Mouse (Mus musculus) stomach, postnatal 0 days (tissue): ENCODE measurements at regions not wholly inside any gene's neighbourhood (a gene's known extent, or its start where the extent isn't known, plus 50 kb on each side); places are given as distances from the start of the nearest gene placed in this dataset.

ENCODE experiments used
- ATAC-seq: fragments of 200-750 bp; cut with Nextera tagmentation; 2 replicates; pipeline ENCODE4 v1.8.0; 2017; ENCODE audit not compliant: low FRiP score, low TSS enrichment
- DNase-seq: peaks from one replicate; pipeline ENCODE4 v3.0.0-alpha.2; 2016; ENCODE audit warnings: low spot score
- H3K27ac ChIP-seq: fragments of 300-500 bp; sonication (generic); replicated peaks from 2 replicates; pipeline ENCODE4 v1.5.1; 2014; ENCODE audit warnings: mild to moderate bottlenecking, control low read depth
- H3K27me3 ChIP-seq: fragments of 300-500 bp; sonication (generic); 2 replicates; pipeline ENCODE4 v1.6.1; 2014; ENCODE audit warnings: low read length; ENCODE audit not compliant: control insufficient read depth, insufficient read depth
- H3K36me3 ChIP-seq: fragments of 300-500 bp; sonication (generic); 2 replicates; pipeline ENCODE4 v1.6.1; 2014; ENCODE audit warnings: low read length, mixed read lengths; ENCODE audit not compliant: control insufficient read depth, insufficient read depth
- H3K4me1 ChIP-seq: fragments of 300-500 bp; sonication (generic); replicated peaks from 2 replicates; pipeline ENCODE4 v1.6.1; 2014; ENCODE audit warnings: antibody characterized with exemption; ENCODE audit not compliant: control insufficient read depth, insufficient read depth
- H3K4me2 ChIP-seq: fragments of 300-500 bp; sonication (generic); replicated peaks from 2 replicates; pipeline ENCODE4 v1.6.1; 2014; ENCODE audit warnings: low read depth, mild to moderate bottlenecking, control low read depth, moderate library complexity
- H3K4me3 ChIP-seq: fragments of 300-500 bp; sonication (generic); 2 replicates; pipeline ENCODE4 v1.5.1; 2014; ENCODE audit warnings: low read depth, low read length, control low read depth
- H3K9ac ChIP-seq: fragments of 300-500 bp; sonication (generic); 2 replicates; pipeline ENCODE4 v1.6.1; 2014; ENCODE audit warnings: mild to moderate bottlenecking, low read length, control low read depth, mixed read lengths
- H3K9me3 ChIP-seq: fragments of 300-500 bp; sonication (generic); 2 replicates; pipeline ENCODE4 v1.6.1; 2016; ENCODE audit warnings: low read length; ENCODE audit not compliant: control insufficient read depth
- CTCF ChIP-seq: IDR thresholded peaks from 2 replicates; pipeline ENCODE4 v1.5.1; 2016; ENCODE audit warnings: antibody characterized with exemption, low read depth, mild to moderate bottlenecking, moderate library complexity
- EP300 ChIP-seq: optimal IDR thresholded peaks from 2 replicates; pipeline ENCODE3; 2016; ENCODE audit warnings: antibody characterized with exemption
- WGBS: fragments of 180-500 bp; shearing (Covaris S2); extraction: QIAGEN DNeasy Blood & Tissue Kit; methylation state at CpG from one replicate; pipeline ENCODE4 v1.1.7; 2014; 5-methylcytosine and 5-hydroxymethylcytosine counted together

- Histone ChIP-seq H3K27ac (no peak overlapping the region), H3K4me3 (no peak overlapping the region), H3K27me3 (no peaks in the 10 kb centered on the region), H3K36me3 (no peaks in the 10 kb centered on the region), H3K9ac (no peak overlapping the region), H3K9me3 (no peaks in the 10 kb centered on the region), H3K4me1 (no peaks in the 10 kb centered on the region), H3K4me2 (no peak overlapping the region)
- DNase-seq (no peak), ATAC-seq (no peak)
- TF ChIP-seq CTCF (no peak), EP300 (no peak)
These were observed 340.1 kb upstream of the Sel1l start for GRCm38 (mm10) chr12:92189022-92189421.

- no peak for TF ChIP-seq EP300
- no peak for TF ChIP-seq CTCF
- no peaks in the 10 kb centered on the region for H3K36me3 ChIP-seq
- H3K27me3 ChIP-seq: no peaks in the 10 kb centered on the region
- H3K4me2 ChIP-seq: no peak overlapping the region
- no peaks in the 10 kb centered on the region for H3K4me1 ChIP-seq
- ATAC-seq: no peak
- 29% methylated on average over 2 of the region's 2 CpGs for WGBS
- DNase-seq: no peak
- H3K4me3 ChIP-seq: no peak overlapping the region
- no peaks in the 10 kb centered on the region for H3K9me3 ChIP-seq
- no peak overlapping the region for H3K27ac ChIP-seq
- H3K9ac ChIP-seq: no peak overlapping the region
These were observed 338.2 kb upstream of the Sel1l start for GRCm38 (mm10) chr12:92187133-92187482.

- TF ChIP-seq CTCF: no peak
- no peak for TF ChIP-seq EP300
- no peak overlapping the region for H3K27ac ChIP-seq
These were observed 337.6 kb upstream of the Sel1l start for GRCm38 (mm10) chr12:92186448-92187132.

GRCm38 (mm10) chr12:92179292-92179691 lies 330.3 kb upstream of the Sel1l start:
- Histone ChIP-seq H3K4me2 (no peak overlapping the region), H3K27ac (no peak overlapping the region), H3K9me3 (no peaks in the 10 kb centered on the region), H3K4me3 (no peak overlapping the region), H3K27me3 (no peaks in the 10 kb centered on the region), H3K9ac (no peak overlapping the region), H3K36me3 (no peaks in the 10 kb centered on the region), H3K4me1 (no peaks in the 10 kb centered on the region)
- DNase-seq (no peak), ATAC-seq (no peak)
- 63% methylated on average over 5 of the region's 5 CpGs for WGBS
- TF ChIP-seq CTCF (no peak), EP300 (no peak)

More at GRCm38 (mm10) chr12:92186448-92187132, 337.6 kb upstream of the Sel1l start:
- Histone ChIP-seq H3K9me3 (no peaks in the 10 kb centered on the region), H3K36me3 (no peaks in the 10 kb centered on the region), H3K4me1 (no peaks in the 10 kb centered on the region), H3K4me3 (no peak overlapping the region), H3K27me3 (no peaks in the 10 kb centered on the region), H3K9ac (no peak overlapping the region), H3K4me2 (no peak overlapping the region)
- DNase-seq (no peak), ATAC-seq (no peak; the same call in 1 of the 2 replicates)
- WGBS: 44% methylated on average over 6 of the region's 6 CpGs

- H3K9me3 ChIP-seq: no peaks in the 10 kb centered on the region
- no peak for DNase-seq
- no peak for ATAC-seq
- H3K9ac ChIP-seq: no peak overlapping the region
- no peaks in the 10 kb centered on the region for H3K27me3 ChIP-seq
- H3K4me1 ChIP-seq: no peaks in the 10 kb centered on the region
- no peaks in the 10 kb centered on the region for H3K36me3 ChIP-seq
- no peak overlapping the region for H3K4me2 ChIP-seq
- no peak overlapping the region for H3K4me3 ChIP-seq
- H3K27ac ChIP-seq: no peak overlapping the region
- no peak for TF ChIP-seq CTCF
- no peak for TF ChIP-seq EP300
These were observed 307.8 kb upstream of the Sel1l start for GRCm38 (mm10) chr12:92156726-92157125.

- H3K9ac ChIP-seq: no peak overlapping the region
- no peaks in the 10 kb centered on the region for H3K36me3 ChIP-seq
- no peaks in the 10 kb centered on the region for H3K27me3 ChIP-seq
- TF ChIP-seq CTCF (no peak), EP300 (no peak)
- DNase-seq (no peak), ATAC-seq (no peak)
- no peak overlapping the region for H3K4me3 ChIP-seq
- no peaks in the 10 kb centered on the region for H3K9me3 ChIP-seq
- no peaks in the 10 kb centered on the region for H3K4me1 ChIP-seq
- WGBS: 71% methylated on average over 2 of the region's 2 CpGs
- no peak overlapping the region for H3K27ac ChIP-seq
- H3K4me2 ChIP-seq: no peak overlapping the region
These were observed 303.9 kb upstream of the Sel1l start for GRCm38 (mm10) chr12:92152922-92153235.
